Comparison of ENCODE assay signal across 8 mouse cellular contexts in genomic region chr2:18048453-18049075, GRCm38 (mm10). TPM values are rescaled to one million over a fixed set of nuclear protein-coding genes. Genes with fewer than 3 reads are reported as not detected.
DNase-seq lines count a peak whose midpoint lies in the region; ATAC-seq and TF ChIP-seq lines count a peak whose summit lies in the region.

Skida1 (minus strand) TSS chr2:18049051.

- no peaks in the 10 kb centered on the region; the same call in 1 of the 2 replicates for H3K4me1 ChIP-seq in cortical plate, adult 2 months (ENCODE audit: control insufficient read depth, insufficient read depth, low read length)
- H3K4me1 ChIP-seq in heart, postnatal 0 days (ENCODE audit: control insufficient read depth, insufficient read depth): peaks cover 41% of the 10 kb centered on the region
- peaks cover 47% of the 10 kb centered on the region for H3K4me1 ChIP-seq in limb, embryonic 10.5 days
- peaks cover 13% of the 10 kb centered on the region; the same call in 1 of the 2 replicates for H3K4me1 ChIP-seq in neural tube, embryonic 14.5 days (ENCODE audit: control insufficient read depth, insufficient read depth, low read length)

- no peaks in the 10 kb centered on the region for H3K27me3 ChIP-seq in heart, postnatal 0 days (ENCODE audit: control insufficient read depth, insufficient read depth, low read length)
- no peaks in the 10 kb centered on the region for H3K27me3 ChIP-seq in limb, embryonic 10.5 days (ENCODE audit: low read depth, poor library complexity, severe bottlenecking)
- H3K27me3 ChIP-seq in neural tube, embryonic 14.5 days (ENCODE audit: control insufficient read depth, insufficient read depth, low read length): no peaks in the 10 kb centered on the region

- H3K4me2 ChIP-seq in heart, postnatal 0 days (ENCODE audit: low read depth, low read length): peak within 1 kb of the TSS; percentile 78
- H3K4me2 ChIP-seq in neural tube, embryonic 14.5 days (ENCODE audit: low read depth, low read length): peak within 1 kb of the TSS; percentile 81

- TF ChIP-seq POLR2A in cortical plate, adult 2 months (IDR thresholded peaks at IDR 0.05; ENCODE audit: extremely low read depth, insufficient read depth, low read length): no peak

- under 1% methylated on average over 17 of the region's 17 CpGs for WGBS in heart, postnatal 0 days
- WGBS in limb, embryonic 10.5 days: under 1% methylated on average over 17 of the region's 17 CpGs
- under 1% methylated on average over 17 of the region's 17 CpGs for WGBS in neural tube, embryonic 14.5 days

- no peaks in the 10 kb centered on the region for H3K9me3 ChIP-seq in heart, postnatal 0 days (replicated peaks; ENCODE audit: control insufficient read depth, low read length)
- H3K9me3 ChIP-seq in limb, embryonic 10.5 days (replicated peaks): no peaks in the 10 kb centered on the region
- H3K9me3 ChIP-seq in neural tube, embryonic 14.5 days (ENCODE audit: control insufficient read depth, low read length): no peaks in the 10 kb centered on the region

- no peak for TF ChIP-seq EP300 in heart, postnatal 0 days (IDR thresholded peaks at IDR 0.05; ENCODE audit: low read depth)

- H3K4me3 ChIP-seq in cortical plate, adult 2 months (ENCODE audit: insufficient read depth, low read length): peak within 1 kb of the TSS; percentile 87
- peak within 1 kb of the TSS; percentile 95 for H3K4me3 ChIP-seq in heart, postnatal 0 days (ENCODE audit: low read depth, low read length)
- peak within 1 kb of the TSS; percentile 90 for H3K4me3 ChIP-seq in limb, embryonic 10.5 days
- peak within 1 kb of the TSS; percentile 82 for H3K4me3 ChIP-seq in neural tube, embryonic 14.5 days (ENCODE audit: low read depth, low read length)

- H3K36me3 ChIP-seq in heart, postnatal 0 days (replicated peaks; ENCODE audit: control insufficient read depth, insufficient read depth, low read length): no peaks in the 10 kb centered on the region
- H3K36me3 ChIP-seq in limb, embryonic 10.5 days: no peaks in the 10 kb centered on the region
- no peaks in the 10 kb centered on the region for H3K36me3 ChIP-seq in neural tube, embryonic 14.5 days (ENCODE audit: control insufficient read depth, insufficient read depth, low read length)

- no peak for DNase-seq in layer of hippocampus, adult 18-20 months (ENCODE audit: low spot score in 2 of 2)
- no peak for DNase-seq in layer of hippocampus, adult 11-12 months (ENCODE audit: low spot score)
- peak; percentile 71 for DNase-seq in heart, postnatal 0 days (ENCODE audit: low spot score)
- DNase-seq in limb, embryonic 10.5 days (ENCODE audit: low spot score): peak; percentile 69

- H3K27ac ChIP-seq in cortical plate, adult 2 months (ENCODE audit: insufficient read depth, low read length): peak within 1 kb of the TSS; percentile 98
- H3K27ac ChIP-seq in heart, postnatal 0 days (ENCODE audit: low read depth): peak within 1 kb of the TSS; percentile 99
- peak within 1 kb of the TSS; percentile 100 for H3K27ac ChIP-seq in limb, embryonic 10.5 days
- H3K27ac ChIP-seq in neural tube, embryonic 14.5 days (ENCODE audit: low read depth, low read length): peak within 1 kb of the TSS; percentile 99

- no peak for ATAC-seq in heart, postnatal 0 days (ENCODE audit: insufficient read depth, low read depth)
- ATAC-seq in neural tube, embryonic 14.5 days (ENCODE audit: low read depth): peak; percentile 79
- no peak for ATAC-seq in inflammation-experienced regulatory T-cells, adult 6 months
- ATAC-seq in megakaryocyte-erythroid progenitor cell, adult 5-6 weeks (replicated peaks; ENCODE audit: low FRiP score, low TSS enrichment, poor library complexity, severe bottlenecking): no peak

- no peak for TF ChIP-seq CTCF in cortical plate, adult 2 months (IDR thresholded peaks at IDR 0.05; ENCODE audit: extremely low read depth, insufficient read depth, low read length)
- no peak for TF ChIP-seq CTCF in heart, postnatal 0 days (IDR thresholded peaks at IDR 0.05; ENCODE audit: low read depth)

- peak within 1 kb of the TSS; percentile 97 for H3K9ac ChIP-seq in heart, postnatal 0 days (replicated peaks; ENCODE audit: low read depth, low read length)
- H3K9ac ChIP-seq in neural tube, embryonic 14.5 days (replicated peaks; ENCODE audit: low read depth, low read length): peak within 1 kb of the TSS; percentile 99

RNA-seq across cellular contexts. Expression of gene Skida1, which starts in this region (rescaled TPM):
- total RNA-seq in layer of hippocampus, adult 18-20 months (2021): 10 to 100 TPM; 15.6 to 16.0 TPM
- 5.4 and 7.4 TPM in 2 replicates for polyA plus RNA-seq in cortical plate, adult 2 months (2012; rRNA removed)
- total RNA-seq in heart, postnatal 0 days (2014; rRNA removed; ENCODE audit: low replicate concordance): 4.4 and 7.1 TPM in 2 replicates
- 2.2 and 2.4 TPM in 2 replicates for polyA plus RNA-seq in heart, postnatal 0 days (2015; fragmentation: Nextera tagmentation; extraction: Ambion mirVana)
- 7.0 and 11.5 TPM in 2 replicates for polyA plus RNA-seq in limb, embryonic 10.5 days (2016; fragmentation: Nextera tagmentation; extraction: Ambion mirVana)
- polyA plus RNA-seq in neural tube, embryonic 14.5 days (2014; fragmentation: Nextera tagmentation; extraction: Ambion mirVana): 3.9 and 5.3 TPM in 2 replicates
- polyA plus RNA-seq in inflammation-experienced regulatory T-cells, adult 6 months (2017; shearing (Covaris generic)): 1 to 10 TPM in 1 of 3 experiments, under 1 TPM in 2; 0.37 to 1.0 (median 0.83) TPM
- total RNA-seq in megakaryocyte-erythroid progenitor cell, adult 5-6 weeks (2014; fragmentation: Nextera tagmentation): not detected in 2 replicates
- total RNA-seq in megakaryocyte-erythroid progenitor cell, adult 5-6 weeks (2017): not detected in 2 replicates

Comparison
In these comparisons a context has a peak if more than half of its experiments do, and no peak if none do; other contexts are left out.
1. DNase-seq: peak in heart, postnatal 0 days (single experiment) and limb, embryonic 10.5 days (single experiment); none in layer of hippocampus, adult 18-20 months (0 of 2) and layer of hippocampus, adult 11-12 months (single experiment).
2. Peak in every context shown above with its lines, with median percentiles within 50 percentile points of each other: H3K27ac ChIP-seq and H3K4me3 ChIP-seq.